Mouse (Mus musculus): Measurements from ENCODE around the gene Slc4a4.

- TF ChIP-seq CTCF (IDR thresholded peaks at IDR 0.05; ENCODE audit: low read depth) (no peak), EP300 (IDR thresholded peaks at IDR 0.05; ENCODE audit: low read depth) (no peak)
Observed at GRCm38 (mm10) chr5:89171025-89171718, 284.6 kb downstream of the Slc4a4 start.
